Mouse (Mus musculus) left cerebral cortex, postnatal 10 days (tissue): Measurements from ENCODE around the gene Nom1. TPM values are rescaled to one million over a fixed set of nuclear protein-coding genes. Genes with fewer than 3 reads are reported as not detected.

Experiments
- DNase-seq, 2 experiments: peaks; one replicate each; pipeline ENCODE4 v3.0.0; 2021 to 2022; ENCODE audit warnings: low spot score in 2 of 2, mixed read lengths in 1 of 2; ENCODE audit errors: extremely low spot score in 1 of 2
- intact Hi-C: fragments of 180-260 bp; cut with DNase I; formaldehyde crosslinking; loops from one replicate; pipeline ENCODE4 v1.15.1; 2025
- total RNA-seq, 2 experiments: library from RNA; stranded (reverse); gene quantifications; 2 replicates each; pipeline ENCODE4 v1.2.3; 2021

Gene Nom1
- total RNA-seq, 2 experiments from 2014 or later = 19.8 to 22.8 TPM

DNA sequence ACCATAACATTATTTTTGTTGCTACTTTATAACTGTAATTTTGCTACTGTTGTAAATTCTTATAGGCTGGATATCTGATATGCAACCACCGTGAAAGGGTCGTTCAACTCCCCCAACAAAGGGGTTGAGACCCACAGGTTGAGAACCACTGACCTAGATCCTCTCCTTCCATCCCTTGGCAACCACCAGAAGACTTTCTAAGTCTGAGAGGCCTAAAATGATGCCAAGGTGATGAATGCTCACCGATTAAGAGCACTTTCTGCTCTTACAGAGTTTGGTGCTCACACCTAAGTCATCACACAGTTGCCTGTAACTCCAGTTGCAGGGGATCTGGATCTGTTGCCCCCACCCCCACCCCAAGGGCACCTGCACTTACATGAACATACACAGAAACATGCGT, 35.0 kb downstream of the Nom1 start:
- DNase-seq = no peak
- intact Hi-C loops = no loop called here

DNA sequence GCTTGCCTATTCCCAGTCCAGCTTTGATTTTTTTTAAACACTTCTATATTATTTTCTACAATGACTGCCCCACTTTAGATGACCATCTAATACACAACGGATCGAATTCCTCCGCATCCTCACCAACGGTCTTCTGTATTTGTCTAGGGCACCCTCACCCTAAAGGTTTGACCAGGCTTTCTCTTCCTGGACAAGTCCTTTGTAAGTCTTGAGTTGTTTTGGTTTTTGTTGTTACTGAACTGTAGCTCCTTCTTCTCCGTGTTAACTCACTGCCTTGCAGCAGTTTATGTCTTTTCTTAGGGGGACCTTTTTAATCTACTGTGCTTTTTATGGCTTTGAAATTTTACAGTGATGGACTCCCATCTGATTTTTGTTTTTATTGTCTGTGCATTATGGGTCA, 35.8 kb downstream of the Nom1 start:
- intact Hi-C loops = loop anchor here (5.0 kb wide), 1 partner anchor 1308 kb away; no protein-coding TSS in a partner anchor
- no peak for DNase-seq

DNA sequence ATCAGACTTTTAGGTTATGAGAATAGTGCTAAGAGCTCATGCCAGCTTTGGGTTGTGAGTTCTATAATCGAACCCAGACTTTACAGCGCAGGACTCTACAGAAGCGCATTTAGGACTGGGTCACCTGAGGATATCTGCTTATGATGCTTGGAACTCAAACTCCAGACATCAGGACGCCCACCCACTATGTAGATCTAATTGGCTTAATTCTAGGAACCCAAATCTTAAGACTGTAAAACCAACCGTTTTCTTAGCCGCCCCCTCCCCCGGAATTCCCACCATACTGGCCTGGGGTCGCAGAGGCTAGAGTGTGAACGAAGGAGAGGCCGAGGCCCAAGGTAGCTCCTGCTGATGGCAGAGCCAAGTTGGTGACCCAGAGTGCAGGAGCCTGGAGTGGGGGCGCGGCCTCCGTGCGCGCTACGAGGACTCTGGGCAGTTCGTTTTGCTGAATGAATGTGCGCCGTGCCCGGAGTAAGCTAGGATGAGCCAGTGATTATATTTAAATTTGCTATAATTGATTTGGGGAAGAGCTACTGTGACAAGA, 36.5 kb downstream of the Nom1 start:
- no peak for DNase-seq
- intact Hi-C loops = loop anchor here (5.0 kb wide), 1 partner anchor 1309 kb away; no protein-coding TSS in a partner anchor

DNA sequence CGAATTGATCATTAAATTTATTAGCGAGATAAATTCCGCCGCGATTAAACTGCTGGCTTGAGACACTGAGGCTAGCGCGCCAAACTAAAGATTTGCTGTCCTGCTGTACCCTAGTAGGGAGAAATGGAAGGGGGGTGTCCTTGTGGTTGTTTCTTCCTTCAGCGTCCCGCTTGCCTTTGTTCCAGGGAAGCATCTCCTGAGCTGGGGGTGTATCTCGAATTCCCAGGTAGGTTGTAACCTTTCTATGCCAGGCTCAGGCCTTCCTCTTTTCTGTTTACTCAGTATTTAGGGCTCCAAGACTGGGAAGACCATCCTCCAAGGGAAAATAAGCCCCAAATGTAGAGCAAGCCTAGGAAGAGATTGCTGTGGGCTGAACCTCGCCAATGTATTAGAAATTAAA, 36.9 kb downstream of the Nom1 start:
- no peak for DNase-seq
- intact Hi-C loops = loop anchor here (5.0 kb wide), 1 partner anchor 1309 kb away; no protein-coding TSS in a partner anchor

DNA sequence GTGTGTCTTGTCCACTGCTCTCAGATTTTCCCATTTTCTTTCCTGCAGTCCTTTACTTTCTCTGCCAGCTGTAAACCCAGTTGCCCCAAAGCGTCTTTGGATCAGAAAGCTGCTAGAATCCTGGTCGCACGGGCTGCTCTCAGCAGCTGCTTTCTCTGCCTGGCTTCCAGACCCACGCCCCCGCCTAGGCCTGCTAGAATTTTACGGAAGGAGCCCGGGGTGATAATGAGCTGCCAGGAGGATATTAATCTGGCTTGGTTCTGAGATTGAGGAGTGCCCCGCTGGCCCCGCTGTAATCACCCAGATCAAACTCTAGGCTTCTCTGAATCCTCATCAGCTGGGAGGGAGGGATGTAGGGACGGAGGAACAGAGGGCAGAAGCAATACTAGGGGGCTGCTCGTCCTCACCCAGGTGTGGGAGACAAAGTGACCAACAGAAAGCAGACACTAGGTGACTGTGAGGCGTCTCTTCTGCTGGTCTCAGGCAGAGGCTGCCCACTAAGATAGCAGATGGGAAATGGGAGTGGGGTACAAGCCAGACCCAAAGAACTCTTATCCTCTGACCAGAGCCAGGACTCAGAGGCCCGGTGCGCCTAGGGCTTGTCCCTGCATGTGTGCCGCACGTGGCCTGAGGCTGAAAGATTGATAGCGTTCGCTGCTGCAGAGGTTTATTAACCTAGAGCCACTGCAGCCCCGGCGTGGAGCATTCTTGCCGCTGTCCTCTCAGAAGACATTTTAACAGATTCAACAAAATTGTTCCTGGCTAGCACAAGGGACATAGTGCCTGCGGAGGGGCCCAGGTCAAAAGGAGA, 37.6 kb downstream of the Nom1 start:
- intact Hi-C loops = loop anchor here (5.0 kb wide), 1 partner anchor 1310 kb away; no protein-coding TSS in a partner anchor
- no peak for DNase-seq

DNA sequence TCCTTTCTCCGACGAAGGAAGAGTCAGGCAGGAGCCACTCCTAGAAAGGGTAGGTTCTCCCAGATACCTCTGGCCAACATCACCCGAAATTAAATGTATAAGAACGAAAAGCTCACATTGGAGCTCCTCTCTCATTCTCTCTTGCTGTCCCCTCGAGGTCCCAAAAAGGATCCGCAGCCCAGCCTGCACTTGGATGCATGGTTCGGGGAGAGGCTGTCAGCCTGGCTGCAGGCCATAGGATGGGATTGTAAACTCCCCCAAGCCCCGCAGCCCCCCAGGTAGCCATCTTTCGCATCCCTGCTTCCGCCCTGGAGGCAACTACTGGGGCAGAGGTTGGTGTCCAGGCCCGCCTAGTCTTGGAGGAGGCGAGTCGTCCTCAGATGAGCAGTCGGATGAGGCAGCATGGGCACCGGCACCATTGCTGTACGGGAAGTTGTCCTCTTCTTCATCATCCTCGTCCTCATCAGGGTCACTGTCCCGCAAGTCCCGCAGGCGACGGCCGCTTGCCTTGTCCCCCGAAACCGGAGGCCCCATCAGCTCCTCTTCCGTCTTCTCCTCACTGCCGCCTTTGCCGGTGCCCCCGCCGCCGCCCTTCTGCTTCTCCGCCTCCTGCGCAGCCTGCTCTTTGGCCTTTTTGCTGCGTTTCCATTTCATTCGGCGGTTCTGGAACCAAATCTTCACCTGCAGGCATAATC, 39.2 kb downstream of the Nom1 start:
- DNase-seq = no peak
- intact Hi-C loops = loop anchor here (5.0 kb wide), 1 partner anchor 1311 kb away; no protein-coding TSS in a partner anchor

DNA sequence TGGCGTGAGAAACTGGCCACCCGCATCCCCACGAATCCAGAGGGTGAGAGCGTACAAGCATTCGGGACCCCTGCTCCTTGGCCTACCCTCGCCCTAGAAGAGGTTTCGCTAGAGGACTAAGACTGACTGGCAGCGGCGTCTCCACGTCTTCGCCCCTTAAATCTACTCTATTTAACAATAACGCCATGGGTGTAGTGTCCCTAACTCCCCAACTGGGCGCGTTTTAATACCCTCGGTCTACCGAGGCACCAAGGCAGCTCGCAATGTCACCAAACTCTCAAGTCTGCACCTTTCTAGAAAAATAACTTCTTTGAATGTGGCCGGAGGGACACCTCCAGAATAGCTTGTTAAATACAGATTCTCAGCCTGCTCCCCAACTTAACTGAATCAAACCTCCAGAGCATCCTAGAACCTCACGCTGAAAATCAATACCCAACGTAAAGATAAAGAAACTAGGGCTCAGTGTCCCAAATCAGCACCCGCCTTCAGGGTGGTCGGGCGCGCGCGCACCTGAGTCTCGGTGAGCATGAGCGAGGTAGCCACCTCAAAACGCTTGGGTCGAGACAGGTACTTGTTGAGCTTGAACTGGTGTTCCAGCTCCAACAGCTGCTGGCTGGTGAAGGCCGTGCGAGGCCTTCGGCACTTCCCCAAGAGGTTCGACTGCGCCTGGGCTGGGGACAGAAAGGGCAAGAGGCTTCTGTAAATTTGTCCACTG, 39.9 kb downstream of the Nom1 start:
- intact Hi-C loops = loop anchor here (5.0 kb wide), 1 partner anchor 1312 kb away; no protein-coding TSS in a partner anchor

DNA sequence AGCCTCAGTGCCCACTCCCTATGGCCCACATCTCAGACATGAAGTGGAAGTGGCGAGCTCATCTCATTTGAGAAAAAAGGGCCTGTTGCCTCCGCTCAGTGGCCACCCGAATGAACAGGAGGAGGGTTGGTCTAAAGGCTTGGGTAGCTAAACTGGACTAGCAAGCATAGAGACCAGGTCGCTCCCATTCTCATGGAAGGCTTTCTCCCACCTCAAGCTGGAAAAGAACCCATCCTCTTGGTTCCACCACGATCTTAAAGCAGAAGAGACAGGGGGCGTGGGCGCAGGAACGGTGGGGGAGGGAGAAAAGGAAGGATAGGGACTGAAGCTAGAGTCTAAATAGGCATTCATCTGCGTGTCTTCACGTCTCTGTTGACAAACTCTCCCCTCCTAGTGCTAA, 40.6 kb downstream of the Nom1 start:
- DNase-seq = no peak
- intact Hi-C loops = loop anchor here (5.0 kb wide), 1 partner anchor 1353 kb away; no protein-coding TSS in a partner anchor

More for the DNA sequence above, 39.9 kb downstream of the Nom1 start:
- DNase-seq = no peak

DNA sequence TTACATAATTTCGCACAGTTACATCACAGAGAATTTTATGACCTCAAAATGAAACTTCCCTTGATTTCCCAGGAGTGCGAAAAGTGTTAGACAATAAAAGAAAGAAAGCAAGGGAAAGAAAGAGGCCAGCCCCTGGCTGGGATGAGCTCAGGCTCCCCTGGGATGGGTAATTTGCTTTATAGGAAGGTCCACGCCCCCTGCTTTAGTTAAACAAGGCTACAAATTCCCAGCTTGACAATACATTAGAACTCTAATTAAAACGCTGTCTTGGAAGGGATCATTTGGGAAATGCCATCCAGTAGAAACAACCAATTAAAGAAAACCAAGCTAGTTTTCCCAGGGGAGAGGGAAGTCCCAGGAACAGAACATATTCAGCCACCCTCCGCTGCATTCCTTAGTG, 41.1 kb downstream of the Nom1 start:
- no peak for DNase-seq
- intact Hi-C loops = loop anchor here (5.0 kb wide), 1 partner anchor 1353 kb away; no protein-coding TSS in a partner anchor

DNA sequence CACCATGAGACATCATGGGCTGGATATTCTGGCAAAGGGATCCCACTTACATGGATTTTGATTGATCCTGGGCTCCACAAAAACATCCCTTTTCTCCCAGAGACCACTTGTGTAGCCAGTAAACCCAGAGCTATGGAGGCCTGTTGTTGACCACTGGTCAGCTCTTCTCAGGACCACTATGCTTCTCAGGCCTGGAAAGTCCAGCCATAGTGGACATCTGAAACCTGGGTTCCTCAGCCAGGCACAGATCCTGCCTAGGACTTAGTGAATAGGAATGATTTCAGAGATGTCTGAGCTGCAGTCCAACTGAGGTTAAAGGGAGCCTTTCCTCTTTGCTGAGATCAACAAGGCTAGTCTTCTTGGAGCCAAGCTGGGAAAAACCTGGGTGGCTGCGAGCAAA, 41.6 kb downstream of the Nom1 start:
- intact Hi-C loops = loop anchor here (5.0 kb wide), 1 partner anchor 1354 kb away; no protein-coding TSS in a partner anchor
- DNase-seq = no peak

DNA sequence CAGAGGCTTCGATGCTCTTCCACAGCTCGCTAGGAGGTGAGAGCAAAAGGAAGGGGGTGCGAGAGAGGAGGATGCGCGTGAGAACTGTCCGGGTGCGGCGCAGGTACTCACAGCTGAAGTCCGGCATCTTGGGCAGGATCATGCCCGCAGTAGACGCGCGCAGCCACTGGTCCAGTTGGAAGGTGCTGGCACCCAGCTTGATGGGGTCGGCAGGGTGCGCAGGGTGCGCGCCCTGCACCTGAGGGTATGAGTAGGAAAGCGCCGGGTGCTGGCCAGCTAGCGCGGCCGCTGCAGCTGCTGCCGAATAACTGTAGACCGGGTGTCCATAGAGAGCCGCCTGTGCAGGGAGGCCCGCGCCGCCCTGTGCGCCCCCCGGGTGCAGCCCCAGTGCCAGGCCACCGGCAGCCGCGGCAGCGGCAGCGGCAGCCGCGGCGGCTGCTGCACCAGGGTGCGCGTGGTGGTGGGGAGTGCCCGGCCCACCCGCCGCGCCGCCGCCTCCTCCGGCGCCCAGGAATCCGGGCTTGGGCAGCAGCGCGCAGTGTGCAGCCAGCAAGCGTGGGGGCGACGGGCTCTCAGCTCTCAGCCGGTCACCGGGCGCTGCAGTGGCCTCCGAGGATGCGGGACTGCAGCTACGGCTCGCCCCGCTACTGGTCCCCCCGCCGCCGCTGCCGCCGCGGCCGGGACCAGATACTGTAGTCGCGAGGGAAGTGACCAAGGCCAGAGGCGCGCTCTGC, 43.2 kb downstream of the Nom1 start:
- no peak for DNase-seq
- intact Hi-C loops = loop anchor here (5.0 kb wide), 1 partner anchor 1355 kb away; no protein-coding TSS in a partner anchor

DNA sequence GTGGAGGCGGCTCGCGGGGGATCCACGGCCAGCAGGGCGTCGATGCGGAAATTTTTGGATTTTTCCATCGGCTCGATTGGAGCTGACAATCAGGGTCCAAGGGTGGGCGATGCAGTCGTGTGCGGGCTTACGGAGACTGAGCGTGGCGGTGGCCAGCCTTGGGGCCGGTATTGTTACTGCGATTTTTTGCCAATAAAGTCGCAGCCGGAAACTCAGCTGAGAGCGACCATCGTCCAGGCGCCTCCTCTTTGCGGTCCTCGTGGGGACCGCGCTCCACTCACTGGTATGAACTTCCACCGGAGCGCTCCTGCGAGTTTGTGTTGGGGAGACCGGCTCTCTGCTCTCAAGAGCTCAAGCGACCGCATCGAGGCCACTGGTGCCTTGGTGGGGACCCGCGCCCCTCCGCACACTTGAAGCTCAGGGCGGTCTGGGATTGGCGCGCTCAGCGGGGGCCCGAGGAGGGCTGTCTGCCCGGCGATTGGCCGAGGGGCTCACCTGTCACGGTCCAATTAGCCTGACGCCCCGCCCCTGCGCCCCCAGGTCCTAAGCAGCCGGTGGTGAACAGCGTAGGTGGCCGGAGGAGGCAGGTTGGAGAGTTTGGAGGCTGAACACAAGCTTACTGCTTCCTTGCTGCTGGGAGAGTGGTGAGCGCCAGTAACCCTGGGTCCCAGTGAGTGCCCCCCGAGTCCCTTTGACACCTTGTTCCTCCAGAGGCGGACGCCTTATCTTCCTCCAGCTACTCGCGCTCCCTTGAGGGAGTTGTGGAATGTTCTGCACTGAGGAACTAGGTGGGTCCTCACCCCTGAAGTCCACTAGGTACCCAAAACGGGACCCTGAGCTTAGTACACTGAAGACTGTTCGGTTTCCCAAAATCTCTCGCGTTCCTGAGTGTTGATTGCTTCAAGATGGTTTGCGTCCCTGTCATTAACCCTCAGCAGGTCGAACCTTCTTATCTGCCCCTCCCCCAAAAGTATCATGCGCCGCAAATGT, 44.0 kb downstream of the Nom1 start, which contains the start of gene Mnx1:
Mnx1 (minus strand) TSS at position 263 of the 990 bp plus-strand sequence.
- intact Hi-C loops = loop anchor here (5.0 kb wide), 1 partner anchor 1356 kb away; no protein-coding TSS in a partner anchor
- DNase-seq = no peak

DNA sequence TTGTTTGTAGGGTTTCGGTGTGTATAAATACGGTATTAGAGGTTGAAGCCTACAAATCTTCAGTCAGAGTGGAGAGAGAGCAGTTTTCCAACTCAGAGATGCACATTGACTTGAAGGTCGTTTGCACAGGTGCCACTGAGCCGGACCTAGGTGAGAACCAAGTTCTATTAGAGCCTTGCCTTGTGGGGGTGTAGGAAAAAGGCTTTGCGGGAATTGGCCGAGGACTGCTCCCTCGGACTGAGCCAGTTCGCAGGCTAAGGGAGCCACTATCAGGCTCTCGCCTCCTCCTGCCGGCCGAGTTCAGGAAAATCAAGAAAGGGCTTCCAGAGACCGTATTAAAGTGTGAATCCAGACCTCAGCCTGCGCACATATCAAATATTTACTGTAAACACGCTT, 44.7 kb downstream of the Nom1 start:
- intact Hi-C loops = loop anchor here (5.0 kb wide), 1 partner anchor 1357 kb away; no protein-coding TSS in a partner anchor
- no peak for DNase-seq

DNA sequence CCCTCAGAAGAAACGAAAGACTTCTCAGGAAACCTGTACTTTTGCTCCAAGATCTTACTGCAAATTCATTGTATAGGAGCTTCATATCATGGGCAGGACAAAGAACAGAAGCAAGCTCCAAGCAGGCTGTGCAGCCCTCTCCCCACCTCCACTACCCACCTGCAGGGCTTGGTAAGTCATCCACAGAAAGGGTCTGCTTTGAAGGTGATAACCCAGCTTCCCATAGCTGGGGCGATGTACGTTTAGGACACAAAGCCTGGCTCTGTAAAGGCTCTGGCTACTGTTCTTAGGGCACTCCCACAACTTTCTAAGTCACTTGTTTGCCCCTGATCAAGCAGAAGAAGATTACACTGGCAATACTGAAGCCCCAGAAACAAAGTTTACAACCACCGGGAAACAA, 49.3 kb downstream of the Nom1 start:
- no peak for DNase-seq
- intact Hi-C loops = no loop called here

DNA sequence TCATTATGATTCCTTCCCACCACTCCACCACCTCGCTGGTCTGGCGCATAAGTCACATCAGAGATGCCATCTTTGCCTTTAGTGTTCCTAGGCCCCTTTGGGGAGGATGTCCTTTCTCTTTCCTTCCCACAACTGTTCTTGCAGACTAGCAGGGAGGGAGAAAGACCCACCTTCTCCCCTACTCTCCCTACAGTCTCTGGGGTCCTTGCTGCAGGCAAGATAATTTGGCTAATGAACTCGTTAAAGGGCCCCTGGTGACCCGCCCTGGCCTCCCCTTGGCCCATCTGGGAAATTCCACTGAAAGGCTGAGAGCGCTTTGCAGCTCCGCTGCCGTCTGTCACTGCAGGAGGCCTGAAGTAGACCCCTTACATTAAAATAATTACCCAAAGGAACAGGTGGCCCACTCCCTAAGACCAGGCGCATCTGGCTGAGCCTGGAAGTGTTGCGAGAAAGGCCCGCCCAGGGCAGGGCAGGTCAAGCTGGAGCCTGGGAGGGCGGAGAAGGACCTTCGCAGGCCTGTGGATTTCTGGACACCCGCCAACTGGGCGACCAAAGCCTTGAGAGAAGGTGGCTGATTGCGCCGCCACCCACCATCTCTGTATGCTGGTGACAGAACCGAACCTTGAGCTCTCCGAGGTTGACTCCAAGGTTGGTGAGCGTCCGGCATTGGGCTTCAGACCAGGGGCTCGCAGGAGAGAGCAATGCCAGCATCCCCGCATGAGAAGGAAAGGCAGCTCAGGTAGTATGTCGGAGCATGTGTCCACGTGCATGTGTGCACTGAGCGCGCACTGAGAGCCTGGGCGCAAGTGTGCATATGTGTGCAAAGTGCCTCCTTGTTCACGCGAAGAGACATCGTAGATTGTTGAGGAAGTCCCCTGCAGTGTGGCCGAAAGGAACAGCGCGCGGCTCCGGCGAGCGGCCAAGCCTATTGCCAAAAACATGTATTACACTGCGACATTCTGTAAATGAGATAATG, 50.8 kb downstream of the Nom1 start:
- intact Hi-C loops = no loop called here
- peak in 1 of 2 experiments; percentile 45 for DNase-seq

DNA sequence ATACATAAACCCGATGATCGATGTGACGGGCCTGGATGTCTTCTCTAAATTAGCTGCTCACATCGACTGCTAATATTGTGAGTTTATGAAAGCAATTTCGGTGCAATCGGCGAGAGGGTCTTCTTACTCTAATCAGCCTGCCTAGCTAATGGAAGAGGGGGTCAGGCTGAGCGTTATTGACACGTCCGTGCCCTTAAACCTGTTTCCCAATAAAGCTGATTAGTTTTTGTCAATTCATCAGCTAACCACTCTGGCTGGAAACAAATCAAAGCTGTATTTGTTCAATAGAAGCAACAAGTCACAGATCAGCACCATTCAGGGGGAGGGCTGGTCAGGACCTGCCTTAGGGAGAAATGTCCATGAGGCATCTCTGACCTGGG, 51.5 kb downstream of the Nom1 start:
- DNase-seq = no peak
- intact Hi-C loops = no loop called here
